Mouse (Mus musculus) kidney, adult 2 months (tissue): ENCODE measurements at regions not wholly inside any gene's neighbourhood (a gene's known extent, or its start where the extent isn't known, plus 50 kb on each side); places are given as distances from the start of the nearest gene placed in this dataset.

ENCODE experiments used
- DNase-seq: peaks from one replicate; pipeline ENCODE4 v3.0.0; 2021
- H3K27ac ChIP-seq: fragments of 200-500 bp; 2 replicates; pipeline ENCODE4 v1.5.1; 2012; ENCODE audit warnings: low read depth, low read length, control low read depth, inconsistent platforms; ENCODE audit not compliant: insufficient read depth
- H3K27me3 ChIP-seq: fragments of 200-500 bp; replicated peaks from 2 replicates; pipeline ENCODE4 v1.6.1; 2012; ENCODE audit warnings: mild to moderate bottlenecking, moderate library complexity, low read length, inconsistent platforms; ENCODE audit not compliant: control insufficient read depth, insufficient read depth
- H3K36me3 ChIP-seq: fragments of 200-500 bp; 2 replicates; pipeline ENCODE4 v1.6.1; 2012; ENCODE audit warnings: mild to moderate bottlenecking, moderate library complexity, low read length, inconsistent platforms; ENCODE audit not compliant: control insufficient read depth, insufficient read depth
- H3K4me1 ChIP-seq: fragments of 200-500 bp; 2 replicates; pipeline ENCODE4 v1.6.1; 2011; ENCODE audit warnings: low read length; ENCODE audit not compliant: control insufficient read depth, insufficient read depth
- H3K4me3 ChIP-seq: fragments of 200-500 bp; 2 replicates; pipeline ENCODE4 v1.5.1; 2011; ENCODE audit warnings: mild to moderate bottlenecking, low read depth, low read length, control low read depth; ENCODE audit not compliant: insufficient read depth
- CTCF ChIP-seq: fragments of 200-500 bp; conservative IDR thresholded peaks from 2 replicates; pipeline ENCODE4 v1.5.1; 2011; ENCODE audit warnings: low read depth, mild to moderate bottlenecking, control low read depth, low read length, moderate library complexity, mixed read lengths; ENCODE audit not compliant: insufficient read depth, insufficient read length
- POLR2A ChIP-seq: fragments of 200-500 bp; IDR thresholded peaks from one replicate; pipeline ENCODE4 v1.6.1; 2011; ENCODE audit warnings: low read depth, low read length, control low read depth
- WGBS: fragments of 180-500 bp; shearing (Covaris S2); methylation state at CpG from one replicate; pipeline ENCODE4 v1.1.7; 2018; 5-methylcytosine and 5-hydroxymethylcytosine counted together

- H3K36me3 ChIP-seq = no peaks in the 10 kb centered on the region
- DNase-seq = no peak
- no peak overlapping the region for H3K27ac ChIP-seq
- no peaks in the 10 kb centered on the region for H3K4me1 ChIP-seq
- TF ChIP-seq CTCF = no peak
- TF ChIP-seq POLR2A = no peak
- H3K4me3 ChIP-seq = no peak overlapping the region
- WGBS = 64% methylated on average over 13 of the region's 13 CpGs
- H3K27me3 ChIP-seq = no peaks in the 10 kb centered on the region
These were observed 98.1 kb upstream of the Thy1 start for GRCm38 (mm10) chr9:43944816-43945741.

GRCm38 (mm10) chr9:43945997-43946649 is 97.1 kb upstream of the Thy1 start:
- Histone ChIP-seq H3K4me3 (no peak overlapping the region), H3K27ac (no peak overlapping the region), H3K36me3 (no peaks in the 10 kb centered on the region), H3K27me3 (no peaks in the 10 kb centered on the region), H3K4me1 (no peaks in the 10 kb centered on the region)
- WGBS = 88% methylated on average over 13 of the region's 13 CpGs
- no peak for TF ChIP-seq POLR2A
- no peak for TF ChIP-seq CTCF
- no peak for DNase-seq

GRCm38 (mm10) chr9:43947089-43947488 is 96.1 kb upstream of the Thy1 start:
- Histone ChIP-seq H3K27me3 (no peaks in the 10 kb centered on the region), H3K4me1 (no peaks in the 10 kb centered on the region), H3K27ac (no peak overlapping the region), H3K4me3 (no peak overlapping the region), H3K36me3 (no peaks in the 10 kb centered on the region)
- WGBS = 37% methylated on average over 5 of the region's 5 CpGs
- no peak for DNase-seq
- TF ChIP-seq POLR2A = no peak
- no peak for TF ChIP-seq CTCF

GRCm38 (mm10) chr9:43947490-43948150 is 95.6 kb upstream of the Thy1 start:
- 18% methylated on average over 11 of the region's 11 CpGs for WGBS
- Histone ChIP-seq H3K36me3 (no peaks in the 10 kb centered on the region), H3K4me1 (no peaks in the 10 kb centered on the region), H3K27me3 (no peaks in the 10 kb centered on the region), H3K4me3 (no peak overlapping the region), H3K27ac (no peak overlapping the region)
- DNase-seq = no peak
- TF ChIP-seq POLR2A (no peak), CTCF (no peak)

GRCm38 (mm10) chr9:43953128-43953527 is 90.1 kb upstream of the Thy1 start:
- peak; percentile 19 for DNase-seq

GRCm38 (mm10) chr9:43959541-43959940 is 83.6 kb upstream of the Thy1 start:
- TF ChIP-seq CTCF = no peak
- no peak for TF ChIP-seq POLR2A
- no peak for DNase-seq
- H3K4me1 ChIP-seq = no peaks in the 10 kb centered on the region
- H3K27ac ChIP-seq = no peak overlapping the region
- H3K4me3 ChIP-seq = no peak overlapping the region
- H3K36me3 ChIP-seq = no peaks in the 10 kb centered on the region
- no peaks in the 10 kb centered on the region for H3K27me3 ChIP-seq
- 24% methylated on average over 9 of the region's 9 CpGs for WGBS

More at GRCm38 (mm10) chr9:43953128-43953527, 90.1 kb upstream of the Thy1 start:
- Histone ChIP-seq H3K4me1 (no peaks in the 10 kb centered on the region), H3K4me3 (no peak overlapping the region), H3K36me3 (no peaks in the 10 kb centered on the region), H3K27ac (no peak overlapping the region), H3K27me3 (no peaks in the 10 kb centered on the region)
- TF ChIP-seq POLR2A = no peak
- peak; percentile 57 for TF ChIP-seq CTCF
- 25% methylated on average over 7 of the region's 7 CpGs for WGBS

- no peak for DNase-seq
- TF ChIP-seq POLR2A = no peak
- TF ChIP-seq CTCF = no peak
- H3K36me3 ChIP-seq = no peaks in the 10 kb centered on the region
- no peak overlapping the region for H3K4me3 ChIP-seq
- WGBS = 33% methylated on average over 12 of the region's 12 CpGs
- no peak overlapping the region for H3K27ac ChIP-seq
- H3K4me1 ChIP-seq = no peaks in the 10 kb centered on the region
- H3K27me3 ChIP-seq = no peaks in the 10 kb centered on the region
These were observed 81.8 kb upstream of the Thy1 start for GRCm38 (mm10) chr9:43961431-43961830.
